Mouse (Mus musculus): ENCODE measurements around the gene Baat. TPM values are rescaled to one million over a fixed set of nuclear protein-coding genes. Genes with fewer than 3 reads are reported as not detected.
"Not testable (repeated sequence)": the region's sequence is repeated elsewhere in the genome, so short reads cannot be mapped to it uniquely, and the experiment has no call there.

The Baat gene
- polyA plus RNA-seq, 2 experiments from 2014 or later: not detected

GRCm38 (mm10) chr4:49480896-49481295 lies 25.5 kb downstream of the Baat start:
- ATAC-seq: no peak

- ATAC-seq: no peak
Measured at GRCm38 (mm10) chr4:49480104-49480760, 26.1 kb downstream of the Baat start.

- not testable (repeated sequence) for ATAC-seq
Measured at GRCm38 (mm10) chr4:49479035-49479434, 27.3 kb downstream of the Baat start.

GRCm38 (mm10) chr4:49478118-49478877 lies 28.1 kb downstream of the Baat start:
- ATAC-seq: no peak

- no peak for ATAC-seq
Measured at GRCm38 (mm10) chr4:49474583-49474982, 31.8 kb downstream of the Baat start.

GRCm38 (mm10) chr4:49473435-49474100 lies 32.8 kb downstream of the Baat start, which contains the start of gene Acnat1:
Acnat1 (minus strand) TSS chr4:49473912.
- no peak for ATAC-seq

- no peak for ATAC-seq
Measured at GRCm38 (mm10) chr4:49469435-49470151, 36.8 kb downstream of the Baat start.

GRCm38 (mm10) chr4:49467360-49467759 lies 39.0 kb downstream of the Baat start:
- ATAC-seq: no peak

GRCm38 (mm10) chr4:49456171-49456570 lies 50.2 kb downstream of the Baat start:
- no peak for ATAC-seq

- no peak for ATAC-seq
Measured at GRCm38 (mm10) chr4:49451848-49452551, 54.4 kb downstream of the Baat start.

GRCm38 (mm10) chr4:49451133-49451847 lies 55.1 kb downstream of the Baat start:
- not testable (repeated sequence) for ATAC-seq

Other genes with a start within 250 kb of the Baat start
- gene Acnat2, start 98.4 kb downstream of the Baat start, polyA plus RNA-seq (2017; shearing (Covaris generic)): not detected
- gene Acnat1, start 32.6 kb downstream of the Baat start, polyA plus RNA-seq (2017; shearing (Covaris generic)): not detected
- gene Mrpl50, start 14.5 kb upstream of the Baat start, polyA plus RNA-seq (2017; shearing (Covaris generic)): 10 to 100 TPM; 29.9 to 30.4 TPM
- gene Zfp189, start 14.6 kb upstream of the Baat start, polyA plus RNA-seq (2017; shearing (Covaris generic)): 1 to 10 TPM; 2.3 to 3.0 TPM
- gene Aldob, start 43.0 kb upstream of the Baat start, polyA plus RNA-seq (2017; shearing (Covaris generic)): not detected
- gene Tmem246, start 91.3 kb upstream of the Baat start, polyA plus RNA-seq (2017; shearing (Covaris generic)): not detected
- 10 to 100 TPM; 52.9 to 59.0 TPM for gene Rnf20, start 125.4 kb upstream of the Baat start, polyA plus RNA-seq (2017; shearing (Covaris generic))
- gene Ppp3r2, start 175.5 kb upstream of the Baat start, polyA plus RNA-seq (2017; shearing (Covaris generic)): under 1 TPM in 1 of 2 experiments, not detected in 1; 0.36 TPM

All from activated CD4-positive, CD25-positive, alpha-beta regulatory T cell, adult 4 months (primary cell).